In genomic region chr1:168429406-168429805, GRCm38 (mm10) we compare ENCODE assay signal across 8 mouse cellular contexts. TPM values are rescaled to one million over a fixed set of nuclear protein-coding genes. Genes with fewer than 3 reads are reported as not detected.
DNase-seq lines count a peak whose midpoint lies in the region; ATAC-seq and TF ChIP-seq lines count a peak whose summit lies in the region.
"Had no signal": no experiment of that assay in that cellular context is flagged by ENCODE, and none has a peak within 500 bp of the region (broad histone marks: within the 10 kb centered on the region; RNA-seq: fewer than 3 reads in every experiment).

No protein-coding gene starts in this region.

- no peak for TF ChIP-seq CTCF in lung, postnatal 0 days (IDR thresholded peaks at IDR 0.05)

- H3K27me3 ChIP-seq in lung, postnatal 0 days (replicated peaks; ENCODE audit: insufficient read depth, low read length), result no peaks in the 10 kb centered on the region
- H3K27me3 ChIP-seq in forebrain, embryonic 11.5 days (ENCODE audit: control insufficient read depth, insufficient read depth, low read length), result no peaks in the 10 kb centered on the region
- peaks cover 9% of the 10 kb centered on the region; the same call in 1 of the 2 replicates for H3K27me3 ChIP-seq in limb, embryonic 12.5 days
- H3K27me3 ChIP-seq in stomach, embryonic 14.5 days (ENCODE audit: control insufficient read depth, insufficient read depth, low read length), result no peaks in the 10 kb centered on the region

- no peak for ATAC-seq in lung, postnatal 0 days
- ATAC-seq in forebrain, embryonic 11.5 days (replicated peaks; ENCODE audit: low FRiP score), result no peak
- no peak for ATAC-seq in limb, embryonic 12.5 days (ENCODE audit: insufficient number of reproducible peaks, insufficient read depth, low FRiP score, low TSS enrichment, low read depth)
- ATAC-seq in stomach, embryonic 14.5 days (ENCODE audit: insufficient number of reproducible peaks, insufficient read depth, low FRiP score, low read depth), result no peak

- no peaks in the 10 kb centered on the region; the same call in 1 of the 2 replicates for H3K4me1 ChIP-seq in lung, postnatal 0 days (ENCODE audit: insufficient read depth, low read depth, low read length)
- peaks cover 19% of the 10 kb centered on the region for H3K4me1 ChIP-seq in forebrain, embryonic 11.5 days (replicated peaks; ENCODE audit: control insufficient read depth, insufficient read depth, low read length)
- peaks cover 46% of the 10 kb centered on the region for H3K4me1 ChIP-seq in limb, embryonic 12.5 days (replicated peaks)
- H3K4me1 ChIP-seq in stomach, embryonic 14.5 days (ENCODE audit: control insufficient read depth, insufficient read depth, low read length), result peaks cover 31% of the 10 kb centered on the region

- TF ChIP-seq EP300 in lung, postnatal 0 days (IDR thresholded peaks at IDR 0.05), result no peak

- H3K4me2 ChIP-seq in lung, postnatal 0 days (replicated peaks; ENCODE audit: low read depth, low read length), result peak overlapping the region; percentile 65
- H3K4me2 ChIP-seq in forebrain, embryonic 11.5 days (ENCODE audit: low read depth, low read length, severe bottlenecking), result peak overlapping the region; percentile 58
- peak overlapping the region; percentile 67 for H3K4me2 ChIP-seq in limb, embryonic 12.5 days
- peak overlapping the region; percentile 50 for H3K4me2 ChIP-seq in stomach, embryonic 14.5 days (replicated peaks; ENCODE audit: low read depth, low read length)

- peak overlapping the region; percentile 51; the same call in 1 of the 2 replicates for H3K27ac ChIP-seq in lung, postnatal 0 days (ENCODE audit: low read length)
- H3K27ac ChIP-seq in forebrain, embryonic 11.5 days (ENCODE audit: low read depth, low read length), result peak overlapping the region; percentile 100
- H3K27ac ChIP-seq in limb, embryonic 12.5 days, result peak overlapping the region; percentile 72; the same call in 1 of the 2 replicates
- peak overlapping the region; percentile 23; the same call in 1 of the 2 replicates for H3K27ac ChIP-seq in stomach, embryonic 14.5 days (ENCODE audit: low read length)

- peak; percentile 25 for DNase-seq in lung, postnatal 0 days (ENCODE audit: low spot score)
- no peak for DNase-seq in lung, postnatal 14 days
- DNase-seq in forebrain, embryonic 11.5 days (ENCODE audit: low spot score), result no peak
- no peak for DNase-seq in spleen, postnatal 36 days (ENCODE audit: low spot score in 2 of 2)
- no peak for DNase-seq in right cerebral cortex, postnatal 25 days
- DNase-seq: kidney, adult 8-10 months had no signal

- no peaks in the 10 kb centered on the region for H3K9me3 ChIP-seq in lung, postnatal 0 days (ENCODE audit: low read length)
- H3K9me3 ChIP-seq in forebrain, embryonic 11.5 days (ENCODE audit: control insufficient read depth, low read length), result no peaks in the 10 kb centered on the region
- no peaks in the 10 kb centered on the region for H3K9me3 ChIP-seq in limb, embryonic 12.5 days
- no peaks in the 10 kb centered on the region for H3K9me3 ChIP-seq in stomach, embryonic 14.5 days (ENCODE audit: control insufficient read depth, low read depth, low read length)

- 7% methylated on average over 5 of the region's 5 CpGs for WGBS in lung, postnatal 0 days
- WGBS in forebrain, embryonic 11.5 days, result 1% methylated on average over 5 of the region's 5 CpGs
- WGBS in limb, embryonic 12.5 days, result 5% methylated on average over 5 of the region's 5 CpGs
- WGBS in stomach, embryonic 14.5 days, result 5% methylated on average over 5 of the region's 5 CpGs

- H3K4me3 ChIP-seq in lung, postnatal 0 days (ENCODE audit: low read depth, low read length), result peak overlapping the region; percentile 76
- H3K4me3 ChIP-seq in forebrain, embryonic 11.5 days (ENCODE audit: low read depth, low read length), result peak overlapping the region; percentile 87
- H3K4me3 ChIP-seq in limb, embryonic 12.5 days (replicated peaks), result peak overlapping the region; percentile 80
- peak overlapping the region; percentile 71 for H3K4me3 ChIP-seq in stomach, embryonic 14.5 days (ENCODE audit: low read depth, low read length)

- peak overlapping the region; percentile 80 for H3K9ac ChIP-seq in lung, postnatal 0 days (replicated peaks; ENCODE audit: low read depth)
- peak overlapping the region; percentile 64 for H3K9ac ChIP-seq in forebrain, embryonic 11.5 days (ENCODE audit: low read length)
- peak overlapping the region; percentile 90 for H3K9ac ChIP-seq in limb, embryonic 12.5 days (replicated peaks)
- H3K9ac ChIP-seq in stomach, embryonic 14.5 days (replicated peaks; ENCODE audit: low read depth, low read length), result peak overlapping the region; percentile 94

- no peaks in the 10 kb centered on the region for H3K36me3 ChIP-seq in lung, postnatal 0 days (ENCODE audit: insufficient read depth, low read length)
- H3K36me3 ChIP-seq in forebrain, embryonic 11.5 days (ENCODE audit: control insufficient read depth, insufficient read depth, low read length), result no peaks in the 10 kb centered on the region
- no peaks in the 10 kb centered on the region for H3K36me3 ChIP-seq in limb, embryonic 12.5 days
- H3K36me3 ChIP-seq in stomach, embryonic 14.5 days (ENCODE audit: control insufficient read depth, insufficient read depth, low read length), result no peaks in the 10 kb centered on the region; the same call in 1 of the 2 replicates

RNA-seq across cellular contexts. Expression of gene Pbx1, which starts 2.7 kb away (rescaled TPM):
- polyA plus RNA-seq in lung, postnatal 0 days (2015; fragmentation: Nextera tagmentation; extraction: Ambion mirVana), result 23.9 and 32.5 TPM in 2 replicates
- 45.8 and 51.1 TPM in 2 replicates for polyA plus RNA-seq in forebrain, embryonic 11.5 days (2014; fragmentation: Nextera tagmentation; extraction: Ambion mirVana)
- 30.9 and 32.9 TPM in 2 replicates for polyA plus RNA-seq in limb, embryonic 12.5 days (2016; fragmentation: Nextera tagmentation; extraction: Ambion mirVana)
- 60.3 and 64.1 TPM in 2 replicates for polyA plus RNA-seq in stomach, embryonic 14.5 days (2014; fragmentation: Nextera tagmentation; extraction: Ambion mirVana)

Comparison
In these comparisons a context has a peak if more than half of its experiments do, and no peak if none do; other contexts are left out.
1. H3K27ac ChIP-seq: peak in every context shown above with its lines; median percentile 100 in forebrain, embryonic 11.5 days; 72 in limb, embryonic 12.5 days; 51 in lung, postnatal 0 days; 23 in stomach, embryonic 14.5 days.